In the genomic region with DNA sequence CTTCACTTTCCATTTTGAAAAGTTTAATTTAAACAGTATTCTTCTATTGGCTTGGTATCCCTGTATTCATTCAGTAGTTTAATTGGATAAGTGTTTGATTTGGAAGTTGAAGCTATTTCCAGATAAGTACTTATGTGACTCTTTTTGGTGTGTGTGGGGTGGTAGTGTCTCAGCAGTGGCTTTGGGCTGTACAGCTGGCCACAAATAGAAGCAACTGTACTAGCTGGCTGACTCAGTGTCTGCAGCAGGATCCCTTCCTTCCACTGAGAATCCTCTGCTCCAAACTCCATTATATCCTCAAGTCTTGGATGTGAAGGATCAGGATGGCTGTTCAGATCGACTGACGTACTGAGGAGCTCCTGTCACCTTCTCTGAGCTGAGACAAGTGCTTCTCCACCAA, we compare ENCODE assay signal across 30 mouse cellular contexts.
"Had no signal": no experiment of that assay in that cellular context is flagged by ENCODE, and none has a peak within 500 bp of the region (broad histone marks: within the 10 kb centered on the region; RNA-seq: fewer than 3 reads in every experiment).

No protein-coding gene starts in this region.

- H3K4me2 ChIP-seq: limb, embryonic 12.5 days; limb, embryonic 13.5 days; limb, embryonic 15.5 days; liver, embryonic 11.5 days; liver, embryonic 12.5 days; liver, embryonic 13.5 days; liver, embryonic 15.5 days; lung, embryonic 14.5 days; lung, embryonic 15.5 days; midbrain, embryonic 11.5 days; midbrain, embryonic 12.5 days; midbrain, embryonic 13.5 days; midbrain, embryonic 15.5 days had no signal

- H3K4me3 ChIP-seq: left cerebral cortex, adult 2 months; limb, embryonic 10.5 days; limb, embryonic 12.5 days; limb, embryonic 13.5 days; limb, embryonic 15.5 days; liver, embryonic 12.5 days; liver, embryonic 13.5 days; liver, embryonic 15.5 days; lung, embryonic 15.5 days; megakaryocyte, embryonic 14.5 days; midbrain, embryonic 10.5 days; midbrain, embryonic 12.5 days; midbrain, embryonic 13.5 days; midbrain, embryonic 15.5 days; myocyte had no signal

- ATAC-seq: liver, embryonic 12.5 days; lung, postnatal 0 days; midbrain, embryonic 13.5 days; midbrain, embryonic 15.5 days; midbrain, embryonic 16.5 days had no signal

- H3K27ac ChIP-seq: left cerebral cortex, adult 2 months; limb, embryonic 10.5 days; limb, embryonic 12.5 days; limb, embryonic 13.5 days; limb, embryonic 15.5 days; liver, embryonic 12.5 days; liver, embryonic 13.5 days; liver, embryonic 14.5 days; liver, embryonic 15.5 days; lung, embryonic 15.5 days; macrophage; midbrain, embryonic 10.5 days; midbrain, embryonic 12.5 days; midbrain, embryonic 13.5 days; midbrain, embryonic 15.5 days had no signal

- H3K4me1 ChIP-seq: limb, embryonic 10.5 days; limb, embryonic 12.5 days; limb, embryonic 13.5 days; limb, embryonic 15.5 days; liver, embryonic 12.5 days; liver, embryonic 13.5 days; liver, embryonic 15.5 days; lung, embryonic 15.5 days; midbrain, embryonic 10.5 days; midbrain, embryonic 12.5 days; midbrain, embryonic 13.5 days; midbrain, embryonic 15.5 days had no signal

- H3K9ac ChIP-seq: limb, embryonic 12.5 days; limb, embryonic 13.5 days; limb, embryonic 15.5 days; liver, embryonic 12.5 days; liver, embryonic 13.5 days; liver, embryonic 14.5 days; liver, embryonic 15.5 days; liver, postnatal 0 days; lung, embryonic 14.5 days; lung, embryonic 15.5 days; midbrain, embryonic 12.5 days; midbrain, embryonic 13.5 days; midbrain, embryonic 15.5 days had no signal

- H3K27me3 ChIP-seq: limb, embryonic 15.5 days; liver, embryonic 12.5 days; liver, embryonic 13.5 days; liver, embryonic 15.5 days; lung, embryonic 15.5 days; midbrain, embryonic 15.5 days had no signal

- H3K9me3 ChIP-seq: limb, embryonic 10.5 days; limb, embryonic 12.5 days; limb, embryonic 13.5 days; limb, embryonic 15.5 days; liver, embryonic 12.5 days; liver, embryonic 13.5 days; liver, embryonic 15.5 days; lung, embryonic 15.5 days; megakaryocyte, embryonic 14.5 days; midbrain, embryonic 10.5 days; midbrain, embryonic 12.5 days; midbrain, embryonic 13.5 days; midbrain, embryonic 15.5 days had no signal

- H3K36me3 ChIP-seq: limb, embryonic 10.5 days; limb, embryonic 12.5 days; limb, embryonic 13.5 days; limb, embryonic 15.5 days; liver, embryonic 12.5 days; liver, embryonic 13.5 days; liver, embryonic 15.5 days; lung, embryonic 15.5 days; midbrain, embryonic 10.5 days; midbrain, embryonic 12.5 days; midbrain, embryonic 13.5 days; midbrain, embryonic 15.5 days had no signal

- DNase-seq: left cerebral cortex, postnatal 4 days; liver; liver, embryonic 13.5 days; liver, postnatal 0 days; lung, adult 18-20 months; lung, adult 2 months; lung, postnatal 14 days; lung, postnatal 4 days; midbrain, embryonic 14.5 days had no signal
